Mouse (Mus musculus) ovary, postnatal 14 days (tissue): ENCODE data around the gene Herc3.
"Not testable (repeated sequence)": the region's sequence is repeated elsewhere in the genome, so short reads cannot be mapped to it uniquely, and the experiment has no call there.

Experiments
- DNase-seq: peaks from one replicate; pipeline ENCODE4 v3.0.0; 2022; ENCODE audit warnings: low spot score

The Herc3 gene

GRCm38 (mm10) chr6:58831232-58832009 lies at the start of gene Herc3:
Gene Herc3, plus strand, starts transcription at chr6:58831465.
- peak; percentile 60 for DNase-seq

DNA sequence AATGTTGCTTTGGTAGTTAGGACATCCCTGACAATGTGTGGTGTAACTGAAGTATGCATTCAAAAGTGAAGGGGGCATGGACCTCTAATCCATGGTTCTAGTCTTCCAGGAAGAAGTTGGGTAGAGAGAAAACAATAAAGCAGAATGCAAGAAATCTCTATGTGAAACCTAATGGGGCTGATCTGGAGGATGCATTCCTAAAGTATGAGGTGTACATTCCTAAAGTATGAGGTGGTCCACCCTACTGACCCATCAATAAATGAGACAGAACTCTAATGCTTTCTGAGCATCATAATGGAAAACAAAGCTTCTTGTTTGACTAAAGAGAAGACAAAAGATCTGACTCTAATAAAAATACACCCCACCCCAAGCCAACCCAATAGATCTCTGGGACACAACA lies 29.9 kb upstream of the Herc3 start:
- no peak for DNase-seq

- no peak for DNase-seq
These were observed 16.9 kb upstream of the Herc3 start for GRCm38 (mm10) chr6:58814381-58814780.

DNA sequence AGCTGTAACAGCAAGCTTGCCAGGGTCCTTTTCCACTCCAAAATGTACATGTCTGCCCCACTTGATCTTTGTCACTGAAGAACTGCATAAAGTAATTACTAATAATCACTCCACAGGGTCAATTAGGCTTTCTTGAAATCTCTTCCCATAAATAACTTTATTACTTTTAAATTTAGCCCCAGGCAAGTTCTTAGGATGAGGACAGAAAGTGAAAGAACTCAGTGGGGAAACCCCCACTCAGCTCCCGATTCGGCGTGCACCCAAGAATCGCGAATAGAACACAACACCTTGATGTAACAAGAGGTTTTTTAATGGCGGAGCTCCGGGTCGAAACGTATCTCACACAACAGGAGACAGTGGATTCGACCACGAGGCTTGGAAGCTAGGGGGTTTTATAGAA lies 14.2 kb upstream of the Herc3 start:
- DNase-seq: not testable (repeated sequence)

GRCm38 (mm10) chr6:58825619-58826018 lies 5.6 kb upstream of the Herc3 start:
- DNase-seq: no peak

- no peak for DNase-seq
These were observed 5.2 kb upstream of the Herc3 start for GRCm38 (mm10) chr6:58826089-58826488.

DNA sequence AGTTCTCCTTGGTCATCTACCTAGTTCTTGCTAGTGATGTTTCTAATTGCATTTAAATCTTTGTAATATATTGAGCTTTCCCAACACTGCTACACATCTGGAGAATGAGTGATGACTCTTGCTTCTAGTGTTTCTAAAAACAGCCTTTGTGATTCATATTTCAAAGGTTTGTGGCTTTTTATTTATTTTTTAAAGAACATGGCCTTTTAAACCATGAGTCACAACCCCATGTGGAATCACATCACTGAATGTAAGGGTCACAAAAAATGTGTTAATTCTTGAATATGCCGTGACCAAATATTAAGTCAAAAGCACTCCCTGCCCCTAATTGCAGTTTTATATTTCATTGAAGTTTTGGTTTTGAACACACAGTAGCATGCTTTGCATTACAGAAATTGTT lies 2.7 kb upstream of the Herc3 start:
- DNase-seq: no peak

DNA sequence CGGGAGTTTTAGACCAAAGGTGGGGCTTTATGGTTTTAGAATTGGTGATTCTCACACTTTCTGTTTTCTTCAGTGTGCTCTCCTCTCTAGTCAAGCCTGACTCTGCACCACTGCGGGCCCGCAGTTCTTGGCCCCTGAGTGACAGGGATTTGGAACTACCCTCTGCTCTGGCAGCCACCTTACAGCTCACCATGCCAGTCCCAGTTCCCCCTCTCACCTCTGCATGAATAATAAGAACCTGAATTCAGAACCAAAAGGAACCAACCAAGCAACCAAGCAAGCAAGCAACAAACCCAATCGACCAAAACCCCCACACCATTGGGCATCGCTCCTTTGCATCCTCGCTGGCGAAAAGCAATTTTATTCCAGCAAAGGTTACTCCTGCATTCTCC lies 429 bp upstream of the Herc3 start:
- no peak for DNase-seq

DNA sequence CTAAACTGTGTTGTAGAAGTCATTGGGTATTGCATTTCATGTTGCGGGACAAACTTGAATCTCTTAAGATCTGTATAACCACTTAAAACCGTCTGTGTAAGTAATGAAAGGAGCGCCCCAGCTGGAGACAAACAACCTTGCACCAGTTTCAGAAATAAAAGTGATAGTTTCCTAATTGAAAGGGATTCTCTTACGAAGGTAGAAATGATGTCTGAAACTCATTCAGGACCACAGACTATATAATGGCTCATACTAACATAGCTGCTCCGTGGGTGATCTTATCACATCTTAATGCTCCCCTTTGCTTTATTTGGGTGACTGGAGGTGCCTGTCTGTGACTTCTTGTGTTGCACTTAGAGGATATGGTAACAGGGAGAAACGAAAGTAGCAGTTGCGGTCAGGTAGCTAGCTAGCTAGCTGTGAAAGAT lies 1.3 kb downstream of the Herc3 start:
- no peak for DNase-seq

DNA sequence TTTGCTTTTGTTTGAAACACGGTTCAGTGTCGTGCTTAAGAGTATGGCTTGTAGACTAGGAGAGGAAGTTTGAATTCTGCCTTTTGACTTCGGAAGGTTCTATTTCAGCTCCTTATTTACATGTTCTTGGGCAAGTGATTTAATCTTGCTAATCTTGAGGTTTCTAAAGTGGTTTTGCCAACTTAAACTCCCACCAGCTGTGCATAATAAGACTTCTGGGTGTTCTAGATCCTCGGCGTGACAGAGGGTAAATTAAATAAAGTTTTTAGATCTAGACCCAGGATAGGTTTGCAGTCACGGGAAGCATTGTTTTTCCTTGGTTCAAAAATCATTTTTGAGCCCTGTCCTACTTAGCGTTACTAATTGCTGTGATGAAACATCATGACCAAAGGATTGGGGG lies 3.2 kb downstream of the Herc3 start:
- DNase-seq: no peak

DNA sequence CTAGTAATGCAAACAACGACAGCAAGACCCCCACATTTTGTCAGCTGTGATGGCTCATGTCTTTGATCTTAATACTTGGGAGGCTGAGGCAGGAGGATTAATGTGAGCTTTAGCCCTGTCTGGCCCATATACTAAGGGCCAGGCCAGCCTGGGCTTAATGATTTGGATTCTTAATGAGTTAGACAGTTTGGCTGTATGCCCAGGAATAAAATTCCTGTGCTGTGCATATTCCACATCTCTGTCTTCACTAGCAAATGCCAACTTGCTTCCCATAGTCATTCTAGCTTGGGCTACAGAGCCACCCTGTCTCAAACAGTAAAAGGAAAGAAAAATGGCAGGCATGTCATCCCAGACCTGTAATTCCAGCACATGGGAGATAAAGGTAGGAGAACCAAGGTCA lies 4.3 kb downstream of the Herc3 start:
- no peak for DNase-seq

DNA sequence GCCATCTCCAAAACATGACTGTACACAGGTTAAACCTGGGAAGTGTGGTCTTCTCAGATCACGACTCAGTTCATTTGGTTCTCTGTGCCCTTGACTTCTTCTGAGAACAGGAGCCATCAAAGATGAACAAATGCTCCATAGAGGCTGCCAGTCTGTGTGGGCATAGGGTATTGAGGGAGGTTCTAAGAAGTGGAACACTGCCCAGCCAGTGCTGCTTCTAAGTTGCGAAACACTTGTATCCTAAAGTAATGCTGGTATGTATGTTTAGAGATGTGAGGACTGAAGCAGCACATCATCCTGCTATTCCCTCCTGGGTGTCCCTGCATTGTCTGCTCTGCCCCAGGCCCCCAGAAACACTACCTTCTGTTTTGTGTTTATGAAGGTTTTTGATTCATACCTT lies 5.2 kb downstream of the Herc3 start:
- no peak for DNase-seq

DNA sequence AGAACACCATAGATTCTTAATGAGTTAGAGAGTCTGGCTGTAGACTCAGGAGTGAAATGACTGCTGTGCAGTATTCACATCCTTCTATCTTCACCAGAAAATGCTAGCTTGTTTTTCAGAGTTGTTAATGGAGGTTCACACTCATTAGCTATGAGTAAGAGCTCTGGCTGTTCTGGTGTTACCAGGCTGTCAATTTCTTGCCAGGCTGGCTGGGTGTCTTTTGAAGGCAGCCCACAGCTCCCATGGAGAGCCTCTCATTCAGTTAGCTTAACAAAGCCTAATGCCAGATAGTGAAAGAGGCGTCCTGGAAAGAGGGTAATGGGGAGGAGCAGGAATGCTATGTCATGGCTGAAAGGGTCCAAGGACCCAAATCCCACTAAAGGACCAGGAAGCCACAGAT lies 6.7 kb downstream of the Herc3 start:
- DNase-seq: no peak

GRCm38 (mm10) chr6:58841208-58841607 lies 9.9 kb downstream of the Herc3 start:
- no peak for DNase-seq

DNA sequence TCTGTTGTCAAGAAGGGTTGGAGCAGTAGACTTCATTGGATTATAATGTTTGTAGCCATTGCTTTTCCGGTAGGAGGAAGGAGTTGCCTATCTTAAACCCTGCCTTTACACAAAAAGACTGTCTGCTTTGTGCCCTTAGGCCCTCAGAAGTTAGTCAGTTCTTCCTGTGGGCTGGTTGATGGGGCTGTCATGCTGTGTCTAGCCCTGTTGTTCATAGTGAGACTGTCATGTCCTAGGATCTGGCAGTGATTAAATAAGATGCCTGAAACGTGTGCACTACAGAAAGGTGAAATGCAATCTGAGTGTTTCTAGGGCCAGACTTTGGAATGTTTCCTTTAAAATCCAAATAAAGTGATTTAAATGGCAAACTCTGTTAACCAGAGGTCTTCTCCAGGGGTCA lies 10.9 kb downstream of the Herc3 start:
- DNase-seq: no peak

DNA sequence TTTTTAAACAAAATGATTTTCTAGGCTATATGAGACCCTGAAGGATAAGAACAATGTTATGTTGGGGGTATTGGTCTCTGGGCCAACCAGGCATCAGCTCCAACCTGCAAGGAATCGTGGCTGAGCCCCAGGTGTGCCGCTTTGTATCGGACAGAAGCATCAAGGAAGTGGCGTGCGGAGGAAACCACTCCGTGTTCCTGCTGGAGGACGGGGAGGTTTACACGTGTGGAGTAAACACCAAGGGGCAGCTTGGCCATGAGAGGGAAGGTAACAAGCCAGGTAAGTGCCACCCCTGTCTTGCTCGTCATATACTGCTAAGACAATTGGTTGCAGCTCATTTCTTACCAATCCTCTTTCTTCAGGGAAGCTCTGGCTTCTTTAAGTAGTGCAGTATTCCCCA lies 12.3 kb downstream of the Herc3 start:
- DNase-seq: no peak

GRCm38 (mm10) chr6:58844188-58844822 lies 13.0 kb downstream of the Herc3 start:
- no peak for DNase-seq

GRCm38 (mm10) chr6:58846850-58847692 lies 15.8 kb downstream of the Herc3 start:
- no peak for DNase-seq

- DNase-seq: no peak
These were observed 16.6 kb downstream of the Herc3 start for GRCm38 (mm10) chr6:58847836-58848235.

- DNase-seq: no peak
These were observed 18.1 kb downstream of the Herc3 start for GRCm38 (mm10) chr6:58849356-58849755.

GRCm38 (mm10) chr6:58855676-58856367 lies 24.6 kb downstream of the Herc3 start:
- DNase-seq: no peak

DNA sequence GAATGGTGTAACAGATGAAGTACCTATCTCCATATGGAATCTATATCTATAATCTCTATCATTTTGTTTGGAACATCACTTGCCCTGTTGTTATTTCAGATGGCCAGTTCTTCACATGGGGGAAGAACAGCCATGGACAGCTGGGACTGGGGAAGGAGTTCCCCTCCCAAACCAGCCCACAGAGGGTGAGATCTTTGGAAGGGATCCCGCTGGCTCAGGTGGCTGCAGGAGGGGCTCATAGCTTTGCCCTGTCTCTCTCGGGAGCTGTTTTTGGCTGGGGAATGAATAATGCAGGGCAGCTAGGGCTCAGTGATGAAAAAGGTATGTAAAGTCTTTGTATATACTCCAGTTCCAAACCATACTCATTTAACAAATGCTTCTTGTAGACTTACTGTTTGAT lies 25.2 kb downstream of the Herc3 start:
- DNase-seq: no peak
